Mouse (Mus musculus) liver, embryonic 14 days (tissue): ENCODE measurements around the gene Notum. TPM values are rescaled to one million over a fixed set of nuclear protein-coding genes. Genes with fewer than 3 reads are reported as not detected.

ENCODE experiments used
- polyA plus RNA-seq: library from polyadenylated mRNA; depleted of rRNA; stranded (reverse); fragments of >200 nt; gene quantifications from 2 replicates; pipeline ENCODE4 v1.2.3, GENCODE M21; 2012; rRNA removed

Gene Notum
- 0.22 and 0.43 TPM in 2 replicates for polyA plus RNA-seq

DNA sequence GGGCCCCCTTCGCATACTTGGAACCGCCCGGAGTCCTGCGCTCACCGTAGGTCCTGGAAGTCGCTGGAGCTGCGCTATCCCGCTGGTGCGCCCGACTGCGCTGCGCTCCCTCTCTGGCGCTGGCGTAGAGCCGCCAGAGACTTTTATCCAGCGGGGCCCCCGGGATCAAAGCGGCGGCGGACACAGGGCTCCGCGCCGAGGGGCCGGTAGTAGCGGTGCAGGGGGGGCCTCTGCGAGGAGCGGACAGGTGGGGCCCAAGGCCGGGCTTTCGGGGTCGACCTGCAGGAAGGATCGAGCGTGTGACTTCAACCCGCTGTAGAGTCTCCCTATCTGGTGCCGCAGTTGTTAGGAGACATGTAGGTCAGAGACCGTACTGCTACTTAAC, at the start of gene Notum:
Gene Notum (minus strand): TSS at position 100 of the 385 bp plus-strand sequence.

DNA sequence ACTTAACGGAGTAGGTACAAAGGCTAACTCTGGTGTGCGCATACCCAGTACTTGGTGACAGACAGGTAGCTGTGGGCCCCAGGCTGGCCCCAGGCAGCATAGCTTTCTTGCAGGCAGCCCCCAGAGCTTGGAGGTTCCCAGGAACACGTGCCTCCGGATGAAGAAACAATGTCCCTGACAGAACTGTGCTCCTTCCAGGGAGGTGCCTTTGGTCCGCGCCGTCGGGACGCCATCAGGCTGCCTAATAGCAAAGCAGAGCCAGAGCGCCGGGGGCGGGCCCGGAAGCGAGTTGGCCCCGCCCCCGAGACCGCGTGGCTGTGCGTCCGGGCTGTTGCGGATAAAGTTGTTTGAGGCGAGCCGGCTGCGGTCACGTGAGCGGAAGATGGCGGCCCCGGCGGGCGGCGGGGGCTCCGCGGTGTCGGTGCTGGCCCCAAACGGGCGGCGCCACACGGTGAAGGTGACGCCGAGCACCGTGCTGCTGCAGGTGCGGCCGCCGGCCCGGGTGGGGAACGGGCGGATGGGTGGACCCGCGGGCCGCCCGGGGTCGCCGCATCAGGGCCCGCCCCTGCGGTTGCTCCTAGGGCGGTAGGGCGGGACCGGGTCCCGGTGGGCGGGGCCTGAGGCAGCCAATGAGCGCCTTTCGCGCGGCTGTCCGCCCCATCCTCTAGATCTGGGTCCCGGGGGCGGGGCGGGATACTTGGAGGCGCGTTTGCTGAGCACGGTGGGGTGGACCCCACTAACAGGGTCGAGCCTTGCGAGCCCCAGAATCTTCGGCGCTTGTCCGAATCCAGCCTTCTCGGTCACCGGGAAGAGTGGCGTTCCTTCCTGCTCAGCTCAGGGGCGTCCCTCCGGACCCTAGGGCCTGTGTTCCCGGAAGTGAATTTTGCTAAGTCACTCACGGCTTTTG, 12.0 kb upstream of the Notum start, which contains the start of gene Aspscr1:
Gene Aspscr1 (plus strand): TSS at position 287 of the 907 bp plus-strand sequence.

DNA sequence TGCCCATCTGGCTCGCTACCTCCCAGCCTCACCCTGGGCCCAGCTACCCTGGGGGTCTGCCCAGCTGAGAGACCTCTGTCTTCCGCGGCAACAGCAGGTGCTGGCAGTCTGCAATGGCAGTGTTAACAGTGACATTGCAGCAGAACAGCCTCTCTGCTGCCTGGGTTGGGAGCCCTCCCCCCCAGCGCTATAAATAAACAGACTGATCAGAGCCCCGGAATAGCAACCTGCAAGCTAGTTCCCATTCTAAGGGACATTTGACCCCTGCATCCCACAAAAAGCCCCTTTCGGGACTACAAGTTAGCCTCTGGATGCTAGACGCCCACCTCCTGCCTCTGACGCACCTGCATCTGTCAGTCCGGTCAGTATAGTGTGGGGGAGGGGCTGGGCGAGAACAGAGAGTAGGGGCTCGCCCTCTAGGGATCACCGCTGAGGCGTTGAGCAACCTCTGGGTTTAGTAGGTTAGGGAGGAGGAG, 12.9 kb downstream of the Notum start, which contains the start of gene Myadml2:
Gene Myadml2 (minus strand): TSS at position 158 of the 476 bp plus-strand sequence.

DNA sequence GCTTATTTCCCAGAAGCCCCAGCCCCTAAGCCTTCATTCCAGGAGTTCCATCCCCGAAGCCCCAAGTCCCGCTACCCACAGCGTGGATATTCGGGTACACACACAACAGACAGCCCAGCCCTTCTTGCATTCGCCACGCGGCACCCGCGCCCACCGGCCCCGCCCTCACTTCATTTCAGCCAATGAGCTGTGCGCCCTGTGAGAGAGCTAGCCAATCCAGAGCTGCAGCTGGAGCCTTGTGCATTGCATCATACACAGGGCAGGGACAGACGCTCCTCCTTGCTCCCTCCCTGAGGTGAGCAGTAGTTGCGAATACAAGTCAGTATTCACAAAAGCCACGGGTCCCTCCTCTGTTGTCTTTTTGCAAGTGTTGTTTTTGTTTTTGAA, 17.4 kb downstream of the Notum start, which contains the start of gene Pycr1:
Gene Pycr1 (minus strand): TSS at position 169 of the 387 bp plus-strand sequence.

DNA sequence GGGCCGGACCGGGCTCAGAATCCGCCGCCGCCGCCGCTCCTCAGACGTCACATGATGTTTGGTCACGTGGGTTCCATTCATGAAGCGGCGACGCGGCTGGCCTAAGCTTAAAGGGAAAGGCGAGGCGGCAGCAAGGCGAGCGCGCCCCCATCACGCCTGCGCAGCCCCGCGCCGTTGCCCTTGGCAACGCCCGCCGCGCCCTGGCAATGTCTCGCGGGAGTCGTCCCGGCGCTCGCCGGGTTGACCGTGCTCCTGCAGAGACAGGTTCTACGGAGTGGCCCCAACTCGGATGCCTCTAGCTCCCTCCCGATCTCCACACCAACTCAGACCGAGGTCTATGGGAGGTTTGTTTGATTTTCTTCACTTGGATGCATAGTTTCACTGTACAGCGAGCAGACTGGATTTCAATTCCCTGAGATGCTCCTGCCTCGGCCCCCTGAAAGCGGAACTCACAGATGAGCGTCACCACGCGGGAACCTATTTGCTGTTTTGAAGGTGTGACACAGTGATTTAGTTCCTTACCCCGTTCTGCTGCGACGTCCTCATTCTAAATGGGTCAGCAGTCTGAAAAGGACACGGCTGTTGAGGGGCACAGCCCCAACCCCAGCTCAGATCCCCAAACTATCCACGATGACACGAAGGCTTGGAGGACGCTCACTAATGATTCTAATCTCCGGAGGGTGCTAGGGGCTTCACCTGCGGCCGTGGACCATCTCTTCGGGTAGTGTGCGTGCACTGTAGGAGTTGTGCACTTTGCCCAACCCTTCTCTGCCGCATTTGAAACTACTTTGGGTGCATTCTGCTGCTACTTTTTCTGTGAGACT, 27.2 kb downstream of the Notum start, which contains the start of gene Mafg:
Gene Mafg (minus strand): TSS at position 81 of the 824 bp plus-strand sequence.

DNA sequence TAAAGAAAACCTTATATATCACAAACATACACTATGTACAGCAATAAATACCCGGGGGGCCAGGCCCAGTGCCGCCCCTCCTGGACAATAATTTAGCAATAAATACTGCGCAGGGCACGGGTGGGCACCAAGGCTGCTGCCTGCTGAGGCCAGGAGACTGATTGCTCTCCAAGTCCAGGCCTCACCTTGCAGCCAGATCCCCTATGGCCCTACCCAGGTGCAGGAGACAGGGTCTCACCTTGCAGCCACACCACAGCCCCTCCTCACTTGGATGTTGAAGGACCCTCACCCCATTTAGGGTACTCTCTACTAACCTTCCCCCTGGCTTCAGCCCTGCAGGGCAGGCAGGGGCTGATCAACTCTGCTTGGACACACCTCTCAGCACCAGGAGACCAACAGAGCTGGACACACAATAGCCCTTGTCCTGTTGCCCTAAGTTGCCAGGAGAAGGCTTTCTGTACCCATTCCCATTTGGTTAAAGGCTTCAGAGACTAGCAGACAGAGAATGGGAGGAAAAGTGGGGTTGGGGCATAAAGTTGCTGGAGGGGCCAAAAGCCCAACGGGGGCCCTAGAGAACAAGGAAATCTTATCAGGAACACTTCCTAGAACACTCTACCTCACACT, 35.7 kb downstream of the Notum start, which contains the start of gene Sirt7:
Gene Sirt7 (minus strand): TSS at position 89 of the 624 bp plus-strand sequence.

DNA sequence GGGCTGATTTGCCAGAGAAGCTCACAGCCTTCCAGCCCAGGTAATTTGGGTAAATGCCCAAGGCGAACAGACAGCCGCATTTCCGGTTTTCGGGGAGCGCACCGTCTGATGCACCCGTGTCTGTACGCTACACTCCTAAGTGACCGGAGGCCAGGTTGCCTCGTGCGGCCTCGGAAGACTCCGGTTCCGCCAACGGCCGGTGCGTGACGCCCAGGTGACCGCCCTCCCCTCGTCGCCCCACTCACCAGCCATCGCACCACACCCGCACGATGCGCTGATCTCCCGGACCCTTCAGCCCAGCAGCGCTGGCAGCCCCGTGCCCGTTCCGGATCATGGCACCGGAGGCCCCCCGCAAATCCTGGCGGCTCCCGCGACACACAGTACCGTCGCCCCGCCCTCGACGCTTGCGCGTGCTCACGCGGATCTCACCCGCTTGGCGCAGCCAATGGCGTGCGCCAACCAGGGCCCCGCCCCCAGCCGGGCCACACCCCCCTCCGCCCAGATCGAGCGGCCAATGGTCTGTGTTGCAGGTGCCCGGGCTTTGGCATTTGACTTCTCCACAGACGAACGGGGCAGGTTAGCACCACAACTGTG, 43.4 kb downstream of the Notum start, which contains the start of gene Pcyt2:
Gene Pcyt2 (minus strand): TSS at position 418 of the 594 bp plus-strand sequence.

DNA sequence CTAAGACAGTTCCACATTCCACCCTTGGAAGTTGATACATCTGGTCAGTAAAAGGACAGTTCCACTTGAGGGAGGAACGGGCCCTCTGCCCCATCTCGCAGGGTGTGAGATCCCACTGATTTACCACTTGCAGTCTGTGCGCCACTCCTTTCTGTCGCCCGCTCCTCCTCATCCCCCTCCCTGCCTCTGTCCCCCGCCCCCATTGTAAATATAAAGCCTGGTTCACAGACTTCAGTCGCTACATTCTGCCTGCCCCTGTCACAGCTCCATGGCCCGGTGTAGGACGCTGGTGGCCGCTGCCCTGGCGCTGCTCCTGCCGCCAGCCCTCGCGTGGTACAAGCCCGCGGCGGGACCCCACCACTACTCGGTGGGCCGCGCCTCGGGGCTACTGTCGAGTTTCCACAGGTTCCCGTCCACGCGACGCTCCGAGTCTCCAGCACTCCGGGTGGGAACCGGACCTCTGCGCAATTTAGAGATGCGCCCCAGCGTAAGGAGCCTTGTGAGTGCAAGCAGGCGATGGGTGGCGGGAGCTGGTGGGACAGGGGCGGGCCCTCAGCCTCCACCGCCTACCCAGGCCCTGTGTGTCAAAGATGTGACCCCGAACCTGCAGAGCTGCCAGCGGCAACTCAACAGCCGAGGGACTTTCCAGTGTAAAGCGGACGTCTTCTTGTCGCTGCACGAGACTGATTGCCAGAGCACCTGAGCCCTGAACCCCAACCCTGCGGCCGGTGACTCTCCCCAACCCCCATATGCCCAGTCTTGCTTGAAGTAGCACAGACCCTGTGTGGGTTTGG, 52.5 kb downstream of the Notum start, which contains the start of gene Npb:
Gene Npb (plus strand): TSS at position 237 of the 794 bp plus-strand sequence.

Other genes starting within 250 kb of the Notum start
- gene Nploc4, start 223.5 kb downstream of the Notum start, polyA plus RNA-seq, result 18.5 and 22.6 TPM in 2 replicates
- gene Tspan10, start 218.5 kb downstream of the Notum start, polyA plus RNA-seq, result 0.03 TPM in 1 of 2 replicates, not detected in the other
- 0.22 and 0.25 TPM in 2 replicates for gene Pde6g, start 207.7 kb downstream of the Notum start, polyA plus RNA-seq
- 4.2 and 5.3 TPM in 2 replicates for gene Oxld1, start 203.1 kb downstream of the Notum start, polyA plus RNA-seq
- 15.5 and 17.7 TPM in 2 replicates for gene Ccdc137, start 203.1 kb downstream of the Notum start, polyA plus RNA-seq
- gene Arl16, start 193.6 kb downstream of the Notum start, polyA plus RNA-seq, result 8.3 and 11.6 TPM in 2 replicates
- 77.5 and 86.5 TPM in 2 replicates for gene Mrpl12, start 176.6 kb downstream of the Notum start, polyA plus RNA-seq
- 27.2 and 31.8 TPM in 2 replicates for gene Slc25a10, start 169.3 kb downstream of the Notum start, polyA plus RNA-seq
- gene Gcgr, start 130.5 kb downstream of the Notum start, polyA plus RNA-seq, result 16.1 and 19.1 TPM in 2 replicates
- gene Mcrip1, start 111.4 kb downstream of the Notum start, polyA plus RNA-seq, result 25.4 and 28.5 TPM in 2 replicates
- 0.14 TPM in 1 of 2 replicates, not detected in the other for gene Ppp1r27, start 110.0 kb downstream of the Notum start, polyA plus RNA-seq
- 239 and 240 TPM in 2 replicates for gene P4hb, start 87.9 kb downstream of the Notum start, polyA plus RNA-seq
- gene Arhgdia, start 79.6 kb downstream of the Notum start, polyA plus RNA-seq, result 151 and 168 TPM in 2 replicates
- 112 and 119 TPM in 2 replicates for gene Alyref, start 62.8 kb downstream of the Notum start, polyA plus RNA-seq
- gene Anapc11, start 62.8 kb downstream of the Notum start, polyA plus RNA-seq, result 49.9 and 56.0 TPM in 2 replicates
- gene Npb, start 52.7 kb downstream of the Notum start, polyA plus RNA-seq, result 4.6 and 5.4 TPM in 2 replicates
- gene Pcyt2, start 43.2 kb downstream of the Notum start, polyA plus RNA-seq, result 113 and 125 TPM in 2 replicates
- 27.4 and 30.1 TPM in 2 replicates for gene Sirt7, start 35.9 kb downstream of the Notum start, polyA plus RNA-seq
- 25.1 and 29.7 TPM in 2 replicates for gene Mafg, start 27.6 kb downstream of the Notum start, polyA plus RNA-seq
- gene Pycr1, start 17.4 kb downstream of the Notum start, polyA plus RNA-seq, result 4.4 and 4.5 TPM in 2 replicates
- gene Myadml2, start 13.0 kb downstream of the Notum start, polyA plus RNA-seq, result 0.14 and 0.28 TPM in 2 replicates
- 16.8 and 20.5 TPM in 2 replicates for gene Aspscr1, start 11.8 kb upstream of the Notum start, polyA plus RNA-seq
- gene Cenpx, start 52.6 kb upstream of the Notum start, polyA plus RNA-seq, result 61.2 and 66.5 TPM in 2 replicates
- 8.6 and 8.7 TPM in 2 replicates for gene Lrrc45, start 52.8 kb upstream of the Notum start, polyA plus RNA-seq
- gene Rac3, start 60.3 kb upstream of the Notum start, polyA plus RNA-seq, result 1.3 and 1.4 TPM in 2 replicates
- 9.4 and 10.1 TPM in 2 replicates for gene Dcxr, start 66.1 kb upstream of the Notum start, polyA plus RNA-seq
- gene Cbr2, start 70.9 kb upstream of the Notum start, polyA plus RNA-seq, result 0.16 TPM in 1 of 2 replicates, not detected in the other
- gene Hmga1b, start 101.6 kb upstream of the Notum start, polyA plus RNA-seq, result 2.8 and 3.7 TPM in 2 replicates
- gene Rfng, start 123.0 kb upstream of the Notum start, polyA plus RNA-seq, result 6.9 and 8.6 TPM in 2 replicates
- gene Gps1, start 123.1 kb upstream of the Notum start, polyA plus RNA-seq, result 61.2 and 70.7 TPM in 2 replicates
- gene Dus1l, start 135.2 kb upstream of the Notum start, polyA plus RNA-seq, result 30.8 and 33.4 TPM in 2 replicates
- gene Fasn, start 163.4 kb upstream of the Notum start, polyA plus RNA-seq, result 44.8 and 46.6 TPM in 2 replicates